Mouse (Mus musculus): Measurements from ENCODE around the gene Comt. TPM values are rescaled to one million over a fixed set of nuclear protein-coding genes. Genes with fewer than 3 reads are reported as not detected.

Gene Comt
- polyA plus RNA-seq, 2 experiments = 82.4 to 84.5 TPM

GRCm38 (mm10) chr16:18390399-18390798 lies 36.3 kb downstream of the Comt start:
- no peak for ATAC-seq (ENCODE audit: low FRiP score, low read depth)
- no peaks in the 10 kb centered on the region for H3K9me3 ChIP-seq (ENCODE audit: control insufficient read depth, low read length)
- H3K4me1 ChIP-seq (ENCODE audit: control insufficient read depth, insufficient read depth, low read length) = peaks cover 7% of the 10 kb centered on the region
- no peak for TF ChIP-seq POLR2A (IDR thresholded peaks at IDR 0.05; ENCODE audit: borderline replicate concordance, extremely low read depth, insufficient read depth, insufficient read length)
- no peak for DNase-seq (ENCODE audit: low spot score)
- H3K4me2 ChIP-seq (replicated peaks; ENCODE audit: low read depth, low read length, severe bottlenecking) = no peak overlapping the region
- 75% methylated on average over 6 of the region's 6 CpGs for WGBS
- H3K36me3 ChIP-seq (ENCODE audit: control insufficient read depth, insufficient read depth, low read length) = no peaks in the 10 kb centered on the region
- H3K27ac ChIP-seq (replicated peaks; ENCODE audit: low read depth, low read length) = no peak overlapping the region
- no peaks in the 10 kb centered on the region for H3K27me3 ChIP-seq (ENCODE audit: control insufficient read depth, insufficient read depth, low read length)
- H3K4me3 ChIP-seq (replicated peaks; ENCODE audit: low read length) = no peak overlapping the region
- H3K9ac ChIP-seq (ENCODE audit: low read depth, low read length, severe bottlenecking) = no peak overlapping the region

GRCm38 (mm10) chr16:18388583-18389435 lies 37.8 kb downstream of the Comt start:
- no peak for ATAC-seq (ENCODE audit: low FRiP score, low read depth)
- no peaks in the 10 kb centered on the region for H3K36me3 ChIP-seq (ENCODE audit: control insufficient read depth, insufficient read depth, low read length)
- H3K9ac ChIP-seq (ENCODE audit: low read depth, low read length, severe bottlenecking) = no peak overlapping the region
- H3K9me3 ChIP-seq (ENCODE audit: control insufficient read depth, low read length) = no peaks in the 10 kb centered on the region
- no peak overlapping the region for H3K27ac ChIP-seq (replicated peaks; ENCODE audit: low read depth, low read length)
- no peaks in the 10 kb centered on the region for H3K27me3 ChIP-seq (ENCODE audit: control insufficient read depth, insufficient read depth, low read length)
- DNase-seq (ENCODE audit: low spot score) = no peak
- TF ChIP-seq POLR2A (IDR thresholded peaks at IDR 0.05; ENCODE audit: borderline replicate concordance, extremely low read depth, insufficient read depth, insufficient read length) = no peak
- H3K4me1 ChIP-seq (ENCODE audit: control insufficient read depth, insufficient read depth, low read length) = peaks cover 7% of the 10 kb centered on the region
- H3K4me2 ChIP-seq (replicated peaks; ENCODE audit: low read depth, low read length, severe bottlenecking) = no peak overlapping the region
- no peak overlapping the region for H3K4me3 ChIP-seq (replicated peaks; ENCODE audit: low read length)
- 83% methylated on average over 14 of the region's 14 CpGs for WGBS

- ATAC-seq (ENCODE audit: low FRiP score, low read depth) (no peak), DNase-seq (ENCODE audit: low spot score) (no peak)
- no peak overlapping the region for H3K4me3 ChIP-seq (replicated peaks; ENCODE audit: low read length)
- H3K36me3 ChIP-seq (ENCODE audit: control insufficient read depth, insufficient read depth, low read length) = no peaks in the 10 kb centered on the region
- H3K9me3 ChIP-seq (ENCODE audit: control insufficient read depth, low read length) = no peaks in the 10 kb centered on the region
- TF ChIP-seq POLR2A (IDR thresholded peaks at IDR 0.05; ENCODE audit: borderline replicate concordance, extremely low read depth, insufficient read depth, insufficient read length) = no peak
- 62% methylated on average over 5 of the region's 7 CpGs for WGBS
- no peak overlapping the region for H3K4me2 ChIP-seq (replicated peaks; ENCODE audit: low read depth, low read length, severe bottlenecking)
- H3K27me3 ChIP-seq (ENCODE audit: control insufficient read depth, insufficient read depth, low read length) = no peaks in the 10 kb centered on the region
- H3K4me1 ChIP-seq (ENCODE audit: control insufficient read depth, insufficient read depth, low read length) = no peaks in the 10 kb centered on the region; the same call in 1 of the 2 replicates
- no peak overlapping the region for H3K27ac ChIP-seq (replicated peaks; ENCODE audit: low read depth, low read length)
- H3K9ac ChIP-seq (ENCODE audit: low read depth, low read length, severe bottlenecking) = no peak overlapping the region
These were observed 38.7 kb downstream of the Comt start for GRCm38 (mm10) chr16:18387704-18388582.

DNA sequence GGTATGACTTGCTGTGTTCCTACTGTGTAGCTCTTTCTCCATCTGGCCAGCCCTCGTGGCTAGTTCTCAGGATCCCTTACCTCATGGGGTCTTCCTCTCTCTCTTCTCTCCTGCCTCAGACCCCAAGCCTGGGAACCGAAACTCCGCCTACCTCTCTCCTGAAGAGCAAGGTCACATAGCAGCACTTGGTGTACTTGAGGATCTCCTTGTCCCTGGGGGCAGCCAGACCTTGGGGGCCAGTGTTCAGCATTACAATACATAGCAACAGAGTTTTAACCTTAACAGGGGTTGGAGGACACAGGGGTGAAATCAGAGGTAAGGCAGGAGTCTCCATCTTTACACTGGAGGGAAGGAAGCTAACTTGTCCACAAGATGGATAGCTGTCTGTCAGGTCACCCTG lies 39.7 kb downstream of the Comt start:
- ATAC-seq (ENCODE audit: low FRiP score, low read depth) (no peak), DNase-seq (ENCODE audit: low spot score) (no peak)
- H3K27ac ChIP-seq (replicated peaks; ENCODE audit: low read depth, low read length) = no peak overlapping the region
- 61% methylated on average over 3 of the region's 3 CpGs for WGBS
- no peak overlapping the region for H3K4me2 ChIP-seq (replicated peaks; ENCODE audit: low read depth, low read length, severe bottlenecking)
- H3K27me3 ChIP-seq (ENCODE audit: control insufficient read depth, insufficient read depth, low read length) = no peaks in the 10 kb centered on the region
- no peaks in the 10 kb centered on the region for H3K9me3 ChIP-seq (ENCODE audit: control insufficient read depth, low read length)
- no peaks in the 10 kb centered on the region; the same call in 1 of the 2 replicates for H3K4me1 ChIP-seq (ENCODE audit: control insufficient read depth, insufficient read depth, low read length)
- H3K4me3 ChIP-seq (replicated peaks; ENCODE audit: low read length) = no peak overlapping the region
- no peak for TF ChIP-seq POLR2A (IDR thresholded peaks at IDR 0.05; ENCODE audit: borderline replicate concordance, extremely low read depth, insufficient read depth, insufficient read length)
- no peaks in the 10 kb centered on the region for H3K36me3 ChIP-seq (ENCODE audit: control insufficient read depth, insufficient read depth, low read length)
- H3K9ac ChIP-seq (ENCODE audit: low read depth, low read length, severe bottlenecking) = no peak overlapping the region

GRCm38 (mm10) chr16:18386451-18386850 lies 40.2 kb downstream of the Comt start:
- 83% methylated on average over 7 of the region's 7 CpGs for WGBS
- Histone ChIP-seq H3K36me3 (ENCODE audit: control insufficient read depth, insufficient read depth, low read length) (no peaks in the 10 kb centered on the region), H3K9ac (ENCODE audit: low read depth, low read length, severe bottlenecking) (no peak overlapping the region), H3K4me3 (replicated peaks; ENCODE audit: low read length) (no peak overlapping the region), H3K27ac (replicated peaks; ENCODE audit: low read depth, low read length) (no peak overlapping the region), H3K27me3 (ENCODE audit: control insufficient read depth, insufficient read depth, low read length) (no peaks in the 10 kb centered on the region), H3K9me3 (ENCODE audit: control insufficient read depth, low read length) (no peaks in the 10 kb centered on the region), H3K4me1 (ENCODE audit: control insufficient read depth, insufficient read depth, low read length) (no peaks in the 10 kb centered on the region; the same call in 1 of the 2 replicates), H3K4me2 (replicated peaks; ENCODE audit: low read depth, low read length, severe bottlenecking) (no peak overlapping the region)
- no peak for DNase-seq (ENCODE audit: low spot score)
- TF ChIP-seq POLR2A (IDR thresholded peaks at IDR 0.05; ENCODE audit: borderline replicate concordance, extremely low read depth, insufficient read depth, insufficient read length) = no peak
- ATAC-seq (ENCODE audit: low FRiP score, low read depth) = no peak

All from limb, embryonic 14.5 days (tissue).